Mouse (Mus musculus) limb, embryonic 14.5 days (tissue): ENCODE data around the gene Cachd1. TPM values are rescaled to one million over a fixed set of nuclear protein-coding genes. Genes with fewer than 3 reads are reported as not detected.

Experiments
- ATAC-seq: fragments of 200-750 bp; cut with Nextera tagmentation; 2 replicates; pipeline ENCODE4 v1.8.0; 2017; ENCODE audit warnings: low read depth, moderate number of reproducible peaks, moderate TSS enrichment; ENCODE audit not compliant: low FRiP score
- DNase-seq: peaks from one replicate; pipeline ENCODE4 v3.0.0-alpha.2; 2015; ENCODE audit warnings: low spot score
- H3K27ac ChIP-seq: fragments of 300-500 bp; sonication (generic); replicated peaks from 2 replicates; pipeline ENCODE4 v1.5.1; 2014; ENCODE audit warnings: low read depth, mild to moderate bottlenecking, low read length, moderate library complexity, mixed read lengths
- H3K27me3 ChIP-seq: fragments of 300-500 bp; sonication (generic); 2 replicates; pipeline ENCODE4 v1.6.1; 2014; ENCODE audit warnings: low read length, mixed read lengths; ENCODE audit not compliant: control insufficient read depth, insufficient read depth
- H3K36me3 ChIP-seq: fragments of 300-500 bp; sonication (generic); 2 replicates; pipeline ENCODE4 v1.6.1; 2014; ENCODE audit warnings: mild to moderate bottlenecking, low read length, moderate library complexity, mixed read lengths; ENCODE audit not compliant: control insufficient read depth, insufficient read depth
- H3K4me1 ChIP-seq: fragments of 300-500 bp; sonication (generic); 2 replicates; pipeline ENCODE4 v1.6.1; 2014; ENCODE audit warnings: antibody characterized with exemption, low read length, mixed read lengths; ENCODE audit not compliant: control insufficient read depth, insufficient read depth
- H3K4me2 ChIP-seq: fragments of 300-500 bp; sonication (generic); replicated peaks from 2 replicates; pipeline ENCODE4 v1.6.1; 2014; ENCODE audit warnings: low read depth, mild to moderate bottlenecking, low read length, moderate library complexity; ENCODE audit not compliant: severe bottlenecking
- H3K4me3 ChIP-seq: fragments of 300-500 bp; sonication (generic); replicated peaks from 2 replicates; pipeline ENCODE4 v1.5.1; 2014; ENCODE audit warnings: low read length
- H3K9ac ChIP-seq: fragments of 300-500 bp; sonication (generic); 2 replicates; pipeline ENCODE4 v1.6.1; 2014; ENCODE audit warnings: mild to moderate bottlenecking, low read depth, low read length, moderate library complexity; ENCODE audit not compliant: severe bottlenecking
- H3K9me3 ChIP-seq: fragments of 300-500 bp; sonication (generic); 2 replicates; pipeline ENCODE4 v1.6.1; 2016; ENCODE audit warnings: low read length; ENCODE audit not compliant: control insufficient read depth
- POLR2A ChIP-seq: fragments of 200-500 bp; IDR thresholded peaks from 2 replicates; pipeline ENCODE4 v1.8.0; 2012; ENCODE audit warnings: inconsistent platforms, mild to moderate bottlenecking, moderate library complexity, borderline replicate concordance; ENCODE audit not compliant: insufficient read depth, insufficient read length; ENCODE audit errors: extremely low read depth
- WGBS: fragments of 180-500 bp; shearing (Covaris S2); extraction: QIAGEN DNeasy Blood & Tissue Kit; methylation state at CpG from one replicate; pipeline ENCODE4 v1.1.7; 2014; 5-methylcytosine and 5-hydroxymethylcytosine counted together
- polyA plus RNA-seq, 2 experiments: library from polyadenylated mRNA; depleted of rRNA in 1 of 2; stranded (reverse) in 1 of 2; unstranded in 1 of 2; fragments of >200 nt; fragmentation: Nextera tagmentation in 1 of 2; extraction: Ambion mirVana in 1 of 2; gene quantifications; 2 replicates each; pipeline versions ENCODE4 v1.2.1 to v1.2.3; 2012 to 2014

Gene Cachd1
- polyA plus RNA-seq, 2 experiments = 37.3 to 103 TPM

DNA sequence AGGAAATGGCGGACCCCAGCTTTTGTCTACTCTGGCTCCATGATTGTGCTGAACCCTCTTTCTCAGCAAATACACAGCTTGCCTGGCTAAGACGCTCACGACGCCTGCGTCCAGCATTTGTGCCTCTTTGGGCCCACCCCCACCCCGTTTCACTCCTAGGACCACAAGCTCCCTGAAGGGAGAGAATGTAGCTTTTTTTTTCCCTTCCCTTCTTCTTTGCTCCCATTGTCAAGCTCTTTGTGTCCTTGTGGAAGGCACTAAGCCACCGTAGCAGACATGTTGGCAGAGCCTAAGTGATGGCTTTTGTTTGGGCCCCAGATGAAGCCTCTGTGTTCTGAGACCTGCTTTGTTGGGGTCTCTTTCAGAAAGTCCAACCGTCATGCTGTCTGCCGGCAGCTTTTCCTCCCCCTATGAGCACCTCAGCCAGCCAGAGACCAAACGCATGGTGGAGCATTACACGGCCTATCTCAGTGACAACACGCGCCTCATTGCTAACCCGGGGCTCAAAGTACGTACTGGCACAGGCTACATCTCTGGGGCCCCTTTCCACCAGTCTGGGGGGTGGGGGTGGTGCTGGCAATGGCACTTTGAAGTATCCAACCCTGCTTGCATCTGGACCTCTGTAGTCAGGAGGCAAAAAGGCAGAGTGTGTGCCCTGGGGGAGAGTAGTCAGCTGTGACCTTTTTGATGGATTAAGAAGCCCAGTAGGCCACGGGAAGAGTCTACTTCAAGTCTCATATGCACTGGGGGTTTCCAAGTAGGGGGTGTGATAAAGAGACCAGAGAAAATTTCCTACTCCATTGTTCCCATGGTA is 197.4 kb downstream of the Cachd1 start:
- Histone ChIP-seq H3K27ac (no peak overlapping the region), H3K4me1 (no peaks in the 10 kb centered on the region), H3K9me3 (no peaks in the 10 kb centered on the region), H3K36me3 (peaks cover 85% of the 10 kb centered on the region), H3K27me3 (no peaks in the 10 kb centered on the region), H3K9ac (no peak overlapping the region), H3K4me3 (no peak overlapping the region), H3K4me2 (no peak overlapping the region)
- ATAC-seq = no peak
- no peak for TF ChIP-seq POLR2A
- no peak for DNase-seq
- 85% methylated on average over 16 of the region's 16 CpGs for WGBS

DNA sequence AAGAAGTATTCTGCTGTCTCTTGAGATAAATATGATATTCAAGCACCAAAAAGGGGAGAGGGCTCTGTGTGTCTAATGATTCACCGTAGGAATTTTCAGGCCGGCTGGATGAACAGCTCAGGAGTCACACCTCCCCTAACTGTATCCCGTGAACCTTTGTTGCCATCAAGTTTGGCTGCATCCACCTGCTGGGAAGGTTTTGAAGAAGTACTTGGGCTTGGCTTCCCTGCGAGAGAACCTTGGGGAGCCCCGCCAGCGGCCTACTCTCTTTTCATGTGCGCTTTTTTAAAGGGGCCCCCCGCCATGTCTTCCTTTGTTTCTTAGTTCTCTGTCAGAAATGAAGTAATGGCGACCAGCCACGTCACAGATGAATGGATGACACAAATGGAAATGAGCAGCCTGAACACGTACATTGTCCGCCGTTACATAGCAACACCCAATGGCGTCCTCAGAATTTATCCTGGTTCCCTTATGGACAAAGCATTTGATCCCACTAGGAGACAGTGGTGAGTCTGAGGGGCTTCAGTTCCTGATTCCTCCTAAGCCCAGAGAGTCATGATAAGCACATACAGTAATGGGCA is 198.1 kb downstream of the Cachd1 start:
- no peak for ATAC-seq
- H3K27me3 ChIP-seq = no peaks in the 10 kb centered on the region
- no peak for TF ChIP-seq POLR2A
- H3K27ac ChIP-seq = no peak overlapping the region
- H3K36me3 ChIP-seq = peaks cover 78% of the 10 kb centered on the region
- 92% methylated on average over 14 of the region's 14 CpGs for WGBS
- H3K9me3 ChIP-seq = no peaks in the 10 kb centered on the region
- H3K9ac ChIP-seq = no peak overlapping the region
- DNase-seq = no peak
- no peak overlapping the region for H3K4me2 ChIP-seq
- H3K4me1 ChIP-seq = no peaks in the 10 kb centered on the region
- no peak overlapping the region for H3K4me3 ChIP-seq

DNA sequence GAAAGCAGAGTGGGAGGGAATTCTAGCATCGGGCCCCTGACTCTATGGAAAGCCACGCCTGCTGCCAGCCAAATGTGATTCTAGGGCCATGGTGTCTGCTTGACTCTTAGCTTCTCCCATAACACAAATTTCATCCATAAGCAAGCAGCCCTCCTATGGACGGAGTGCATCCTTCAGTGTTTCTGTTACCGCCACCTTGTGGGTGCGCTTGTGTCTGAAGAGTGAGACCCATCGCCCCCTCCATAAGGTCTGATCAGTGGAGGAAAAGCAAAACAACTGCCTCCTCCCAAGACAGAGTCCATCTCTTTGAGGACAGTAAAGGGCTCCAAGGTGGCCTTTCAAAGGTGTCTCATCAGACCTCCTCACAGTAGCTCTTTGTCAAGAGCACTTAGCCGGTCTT is 201.0 kb downstream of the Cachd1 start:
- no peak overlapping the region for H3K9ac ChIP-seq

DNA sequence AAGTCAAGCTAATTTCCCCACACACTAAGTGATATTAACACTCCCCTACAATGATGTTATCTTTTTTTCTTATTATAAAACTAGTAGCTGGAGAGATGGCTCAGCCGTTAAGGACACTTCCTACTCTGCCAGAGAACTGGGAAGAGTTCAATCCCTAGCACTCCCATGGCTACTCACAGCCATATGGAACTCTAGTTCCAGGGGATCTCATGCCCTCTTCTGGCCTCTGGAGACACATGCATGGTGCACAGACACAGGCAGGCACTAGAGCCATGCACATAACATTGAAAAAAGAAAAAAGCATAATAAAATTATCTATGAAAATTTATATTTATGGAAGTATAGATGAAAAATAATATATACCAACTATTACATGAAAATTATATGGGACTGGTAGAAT is 210.7 kb downstream of the Cachd1 start:
- WGBS = 97% methylated on average over 1 of the region's 1 CpGs
- no peak for ATAC-seq
- Histone ChIP-seq H3K4me2 (no peak overlapping the region), H3K4me3 (no peak overlapping the region), H3K36me3 (peaks cover 85% of the 10 kb centered on the region), H3K4me1 (no peaks in the 10 kb centered on the region; the same call in 1 of the 2 replicates), H3K9ac (no peak overlapping the region), H3K27me3 (no peaks in the 10 kb centered on the region), H3K9me3 (no peaks in the 10 kb centered on the region), H3K27ac (no peak overlapping the region)
- no peak for TF ChIP-seq POLR2A
- no peak for DNase-seq

More for the DNA sequence above, 201.0 kb downstream of the Cachd1 start:
- Histone ChIP-seq H3K36me3 (peaks cover 77% of the 10 kb centered on the region), H3K9me3 (no peaks in the 10 kb centered on the region), H3K27ac (no peak overlapping the region), H3K4me2 (no peak overlapping the region), H3K4me1 (no peaks in the 10 kb centered on the region), H3K4me3 (no peak overlapping the region), H3K27me3 (no peaks in the 10 kb centered on the region)
- ATAC-seq (no peak), DNase-seq (peak; percentile 20)
- no peak for TF ChIP-seq POLR2A
- WGBS = 89% methylated on average over 7 of the region's 7 CpGs

DNA sequence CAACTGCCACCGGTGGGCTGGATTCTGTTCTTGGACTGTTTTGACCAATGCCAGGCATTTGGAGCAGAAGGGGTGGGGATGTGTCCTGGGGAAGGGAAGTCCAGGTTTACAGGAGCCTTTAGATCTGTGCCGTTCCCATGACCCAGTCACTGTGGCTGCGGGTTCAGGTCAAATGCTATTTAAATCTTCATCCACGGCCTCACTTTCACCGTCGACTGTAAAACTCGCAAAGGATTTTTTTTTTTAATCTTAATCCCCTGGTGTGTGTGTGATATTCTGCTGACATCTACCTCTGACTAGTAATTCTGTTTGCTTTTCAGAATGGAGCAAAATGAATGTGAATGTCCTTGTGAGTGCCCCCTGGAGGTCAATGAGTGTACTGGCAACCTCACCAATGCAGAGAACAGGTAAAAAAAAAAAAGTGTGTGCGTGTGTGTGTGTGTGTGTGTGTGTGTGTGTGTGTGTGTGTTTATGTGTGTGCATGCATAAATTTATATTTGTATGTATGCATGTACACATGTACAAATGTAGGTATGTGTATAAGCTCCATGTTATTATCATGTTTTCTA is 211.8 kb downstream of the Cachd1 start:
- DNase-seq (peak; percentile 70), ATAC-seq (no peak)
- no peak overlapping the region for H3K27ac ChIP-seq
- no peak for TF ChIP-seq POLR2A
- H3K36me3 ChIP-seq = peaks cover 87% of the 10 kb centered on the region
- WGBS = 76% methylated on average over 8 of the region's 8 CpGs
- no peaks in the 10 kb centered on the region; the same call in 1 of the 2 replicates for H3K4me1 ChIP-seq
- no peak overlapping the region for H3K4me3 ChIP-seq
- no peaks in the 10 kb centered on the region for H3K9me3 ChIP-seq
- no peaks in the 10 kb centered on the region for H3K27me3 ChIP-seq
- H3K4me2 ChIP-seq = no peak overlapping the region
- H3K9ac ChIP-seq = no peak overlapping the region
